Mouse (Mus musculus): ENCODE data around the gene Coq9.
A peak's percentile ranks its signal among the peaks of the same experiment; 100 is the strongest.

- TF ChIP-seq CTCF (IDR thresholded peaks at IDR 0.05; ENCODE audit: control insufficient read depth, insufficient read depth, low read length) (peak; percentile 17; the same call in 1 of the 2 replicates), POLR2A (IDR thresholded peaks at IDR 0.05; ENCODE audit: borderline replicate concordance, control insufficient read depth, low read depth, low read length) (no peak)
These were observed 23.6 kb upstream of the Coq9 start for GRCm38 (mm10) chr8:94814556-94814955.

All from bone marrow, adult 2 months (tissue).